Mouse (Mus musculus) bone marrow macrophage, adult 2 months (primary cell): ENCODE results near the gene Olfr632.

Source experiments
- CTCF ChIP-seq: IDR thresholded peaks from 2 replicates; pipeline ENCODE4 v1.5.1; 2012; ENCODE audit warnings: low read depth, mild to moderate bottlenecking, low read length, moderate library complexity
- POLR2A ChIP-seq: IDR thresholded peaks from 2 replicates; pipeline ENCODE4 v1.6.1; 2012; ENCODE audit warnings: mild to moderate bottlenecking, low read depth, low read length, borderline replicate concordance

GRCm38 (mm10) chr7:103912969-103913511 is 21.1 kb upstream of the Olfr632 start:
- TF ChIP-seq CTCF (no peak), POLR2A (no peak)
